7 mouse cellular contexts compared by ENCODE assay signal in the genomic region with DNA sequence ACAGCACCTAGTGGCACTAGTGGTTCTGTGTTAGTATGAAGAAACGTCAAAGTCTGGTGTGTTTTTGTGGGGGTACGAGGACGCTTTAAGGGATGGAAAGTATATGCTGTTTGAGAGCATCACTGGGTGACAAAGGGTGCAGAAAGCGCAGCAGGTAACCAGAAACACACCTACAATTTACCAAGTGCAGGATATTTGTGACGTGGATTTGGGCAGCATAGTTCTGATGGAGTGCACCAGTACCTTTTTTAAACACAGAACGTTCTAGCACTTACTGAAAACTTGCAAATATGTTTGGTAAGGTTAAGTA. TPM values are rescaled to one million over a fixed set of nuclear protein-coding genes. Genes with fewer than 3 reads are reported as not detected.
A peak's percentile ranks its signal among the peaks of the same experiment; 100 is the strongest.
DNase-seq lines count a peak whose midpoint lies in the region; ATAC-seq lines count a peak whose summit lies in the region.

No protein-coding gene starts in this region.

- DNase-seq in lung, postnatal 14 days: no peak

- no peaks in the 10 kb centered on the region for H3K27me3 ChIP-seq in lung, embryonic 16.5 days (ENCODE audit: control insufficient read depth, insufficient read depth, low read depth, low read length)
- H3K27me3 ChIP-seq in forebrain, embryonic 12.5 days: 0 out of 2 replicates have a peak, but pooled peaks cover under 1% of the 10 kb centered on the region
- peaks cover 4% of the 10 kb centered on the region for H3K27me3 ChIP-seq in limb, embryonic 13.5 days
- H3K27me3 ChIP-seq in stomach, embryonic 14.5 days (ENCODE audit: control insufficient read depth, insufficient read depth, low read length): no peaks in the 10 kb centered on the region

- ATAC-seq in lung, embryonic 16.5 days (ENCODE audit: low read depth): no peak
- no peak for ATAC-seq in forebrain, embryonic 12.5 days (ENCODE audit: low FRiP score)
- ATAC-seq in limb, embryonic 13.5 days (ENCODE audit: low FRiP score, low read depth): no peak
- ATAC-seq in stomach, embryonic 14.5 days (ENCODE audit: insufficient number of reproducible peaks, insufficient read depth, low FRiP score, low read depth): no peak
- ATAC-seq in granulocyte monocyte progenitor cell, adult 5-6 weeks (replicated peaks; ENCODE audit: poor library complexity, severe bottlenecking): no peak
- no peak; the same call in 1 of the 2 replicates for ATAC-seq in megakaryocyte progenitor cell, adult 5-6 weeks (replicated peaks; ENCODE audit: poor library complexity)

- H3K4me3 ChIP-seq in lung, embryonic 16.5 days (ENCODE audit: low read length): peak overlapping the region; percentile 97
- peak overlapping the region; percentile 89 for H3K4me3 ChIP-seq in forebrain, embryonic 12.5 days (replicated peaks)
- peak overlapping the region; percentile 87 for H3K4me3 ChIP-seq in limb, embryonic 13.5 days
- peak overlapping the region; percentile 83 for H3K4me3 ChIP-seq in stomach, embryonic 14.5 days (ENCODE audit: low read depth, low read length)

- H3K36me3 ChIP-seq in lung, embryonic 16.5 days (ENCODE audit: control insufficient read depth, insufficient read depth, low read length): no peaks in the 10 kb centered on the region
- no peaks in the 10 kb centered on the region for H3K36me3 ChIP-seq in forebrain, embryonic 12.5 days (replicated peaks)
- H3K36me3 ChIP-seq in limb, embryonic 13.5 days: no peaks in the 10 kb centered on the region
- H3K36me3 ChIP-seq in stomach, embryonic 14.5 days (ENCODE audit: control insufficient read depth, insufficient read depth, low read length): no peaks in the 10 kb centered on the region

- peak overlapping the region; percentile 95 for H3K27ac ChIP-seq in lung, embryonic 16.5 days (ENCODE audit: low read length)
- peak overlapping the region; percentile 93 for H3K27ac ChIP-seq in forebrain, embryonic 12.5 days
- H3K27ac ChIP-seq in limb, embryonic 13.5 days: peak overlapping the region; percentile 88; the same call in 1 of the 2 replicates
- peak overlapping the region; percentile 89 for H3K27ac ChIP-seq in stomach, embryonic 14.5 days (ENCODE audit: low read length)

- no peaks in the 10 kb centered on the region for H3K9me3 ChIP-seq in lung, embryonic 16.5 days (ENCODE audit: control insufficient read depth, low read length)
- H3K9me3 ChIP-seq in forebrain, embryonic 12.5 days: no peaks in the 10 kb centered on the region
- no peaks in the 10 kb centered on the region for H3K9me3 ChIP-seq in limb, embryonic 13.5 days
- no peaks in the 10 kb centered on the region for H3K9me3 ChIP-seq in stomach, embryonic 14.5 days (ENCODE audit: control insufficient read depth, low read depth, low read length)

- H3K4me1 ChIP-seq in lung, embryonic 16.5 days (replicated peaks; ENCODE audit: control insufficient read depth, insufficient read depth, low read length): peaks cover 27% of the 10 kb centered on the region
- H3K4me1 ChIP-seq in forebrain, embryonic 12.5 days: peaks cover 27% of the 10 kb centered on the region
- peaks cover 32% of the 10 kb centered on the region for H3K4me1 ChIP-seq in limb, embryonic 13.5 days
- H3K4me1 ChIP-seq in stomach, embryonic 14.5 days (ENCODE audit: control insufficient read depth, insufficient read depth, low read length): peaks cover 13% of the 10 kb centered on the region

- H3K4me2 ChIP-seq in lung, embryonic 16.5 days (ENCODE audit: low read depth, low read length): peak overlapping the region; percentile 86
- peak overlapping the region; percentile 81 for H3K4me2 ChIP-seq in forebrain, embryonic 12.5 days
- H3K4me2 ChIP-seq in limb, embryonic 13.5 days (replicated peaks): peak overlapping the region; percentile 73
- peak overlapping the region; percentile 83 for H3K4me2 ChIP-seq in stomach, embryonic 14.5 days (replicated peaks; ENCODE audit: low read depth, low read length)

- 2% methylated on average over 6 of the region's 6 CpGs for WGBS in lung, embryonic 16.5 days
- WGBS in forebrain, embryonic 12.5 days: 4% methylated on average over 6 of the region's 6 CpGs
- WGBS in limb, embryonic 13.5 days: under 1% methylated on average over 6 of the region's 6 CpGs
- 3% methylated on average over 6 of the region's 6 CpGs for WGBS in stomach, embryonic 14.5 days

- peak overlapping the region; percentile 93 for H3K9ac ChIP-seq in lung, embryonic 16.5 days (ENCODE audit: low read length)
- H3K9ac ChIP-seq in forebrain, embryonic 12.5 days: peak overlapping the region; percentile 95
- H3K9ac ChIP-seq in limb, embryonic 13.5 days: peak overlapping the region; percentile 94
- H3K9ac ChIP-seq in stomach, embryonic 14.5 days (replicated peaks; ENCODE audit: low read depth, low read length): peak overlapping the region; percentile 88

RNA-seq across cellular contexts. Expression of a gene that starts 1.1 kb away (rescaled TPM):
- 15.6 and 20.7 TPM in 2 replicates for polyA plus RNA-seq in lung, embryonic 16.5 days (2015; fragmentation: Nextera tagmentation; extraction: Ambion mirVana)
- 21.8 and 22.6 TPM in 2 replicates for polyA plus RNA-seq in forebrain, embryonic 12.5 days (2016; fragmentation: Nextera tagmentation; extraction: Ambion mirVana)
- 13.5 and 15.6 TPM in 2 replicates for polyA plus RNA-seq in limb, embryonic 13.5 days (2015; fragmentation: Nextera tagmentation; extraction: Ambion mirVana)
- 18.3 and 18.5 TPM in 2 replicates for polyA plus RNA-seq in stomach, embryonic 14.5 days (2014; fragmentation: Nextera tagmentation; extraction: Ambion mirVana)
- total RNA-seq in granulocyte monocyte progenitor cell, adult 5-6 weeks (2014; fragmentation: Nextera tagmentation): 13.4 and 17.7 TPM in 2 replicates
- 18.0 and 27.9 TPM in 2 replicates for total RNA-seq in granulocyte monocyte progenitor cell, adult 5-6 weeks (2017)
- 19.6 and 20.6 TPM in 2 replicates for total RNA-seq in megakaryocyte progenitor cell, adult 5-6 weeks (2015)
- total RNA-seq in megakaryocyte progenitor cell, adult 5-6 weeks (2017): 20.2 and 21.7 TPM in 2 replicates
